Mouse (Mus musculus) limb, embryonic 10.5 days (tissue): ENCODE results near the gene Fam83c. TPM values are rescaled to one million over a fixed set of nuclear protein-coding genes. Genes with fewer than 3 reads are reported as not detected.

Experiments used
- DNase-seq: peaks from one replicate; pipeline ENCODE4 v3.0.0-alpha.2; 2017; ENCODE audit warnings: low spot score
- H3K27ac ChIP-seq: fragments of 300-500 bp; sonication (generic); 2 replicates; pipeline ENCODE4 v1.5.1; 2016; ENCODE audit warnings: mild to moderate bottlenecking
- H3K27me3 ChIP-seq: fragments of 300-500 bp; sonication (generic); 2 replicates; pipeline ENCODE4 v1.6.1; 2016; ENCODE audit warnings: low read depth, mild to moderate bottlenecking; ENCODE audit not compliant: poor library complexity, severe bottlenecking
- H3K36me3 ChIP-seq: fragments of 300-500 bp; sonication (generic); 2 replicates; pipeline ENCODE4 v1.6.1; 2016; ENCODE audit warnings: mild to moderate bottlenecking, moderate library complexity
- H3K4me1 ChIP-seq: fragments of 300-500 bp; sonication (generic); 2 replicates; pipeline ENCODE4 v1.6.1; 2016
- H3K4me3 ChIP-seq: fragments of 300-500 bp; sonication (generic); 2 replicates; pipeline ENCODE4 v1.5.1; 2016; ENCODE audit warnings: mild to moderate bottlenecking, moderate library complexity
- H3K9me3 ChIP-seq: fragments of 300-500 bp; sonication (generic); replicated peaks from 2 replicates; pipeline ENCODE4 v1.6.1; 2016; ENCODE audit warnings: mild to moderate bottlenecking
- WGBS: fragments of 180-500 bp; shearing (Covaris S2); methylation state at CpG from one replicate; pipeline ENCODE4 v1.1.7; 2016; 5-methylcytosine and 5-hydroxymethylcytosine counted together
- polyA plus RNA-seq: library from polyadenylated mRNA; unstranded; fragments of >200 nt; fragmentation: Nextera tagmentation; extraction: Ambion mirVana; gene quantifications from 2 replicates; pipeline ENCODE4 v1.2.1, GENCODE M21; 2016

The Fam83c gene
- polyA plus RNA-seq, 1 experiment from 2014 or later: 0.31 TPM

DNA sequence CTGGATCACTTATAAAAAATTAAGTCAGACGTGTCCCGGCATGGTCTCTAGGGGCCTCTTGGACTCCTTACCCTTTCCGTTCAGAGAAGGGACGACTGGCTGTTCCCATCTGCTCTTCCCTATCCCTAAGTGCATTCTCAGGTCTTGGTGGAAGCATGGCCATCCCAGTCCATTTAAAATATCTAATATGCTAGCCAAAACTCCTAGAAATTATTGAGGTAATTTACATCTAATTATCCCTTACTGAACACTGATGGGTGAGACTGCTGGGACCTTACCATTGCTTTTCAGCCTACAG lies 57.0 kb downstream of the Fam83c start:
- Histone ChIP-seq H3K4me3 (no peak overlapping the region), H3K4me1 (peaks cover 10% of the 10 kb centered on the region), H3K27me3 (peaks cover 61% of the 10 kb centered on the region), H3K9me3 (no peaks in the 10 kb centered on the region), H3K36me3 (no peaks in the 10 kb centered on the region), H3K27ac (no peak overlapping the region)
- no peak for DNase-seq
- 93% methylated on average over 4 of the region's 4 CpGs for WGBS

Other genes starting within 250 kb of the Fam83c start
- 24.3 and 25.1 TPM in 2 replicates for gene Gss, start 242.0 kb downstream of the Fam83c start, polyA plus RNA-seq
- gene Myh7b, start 223.6 kb downstream of the Fam83c start, polyA plus RNA-seq: 0.36 and 0.63 TPM in 2 replicates
- gene Trpc4ap, start 142.5 kb downstream of the Fam83c start, polyA plus RNA-seq: 125 and 141 TPM in 2 replicates
- gene Edem2, start 105.4 kb downstream of the Fam83c start, polyA plus RNA-seq: 22.1 and 26.6 TPM in 2 replicates
- gene Gm17581, start 99.0 kb downstream of the Fam83c start, polyA plus RNA-seq: not detected in 2 replicates
- 0.87 and 1.9 TPM in 2 replicates for gene Procr, start 83.7 kb downstream of the Fam83c start, polyA plus RNA-seq
- 0.05 TPM in 1 of 2 replicates, not detected in the other for gene Mmp24, start 59.5 kb downstream of the Fam83c start, polyA plus RNA-seq
- 8.0 and 8.2 TPM in 2 replicates for gene BC029722, start 15.4 kb downstream of the Fam83c start, polyA plus RNA-seq
- 250 and 301 TPM in 2 replicates for gene Eif6, start 7.9 kb downstream of the Fam83c start, polyA plus RNA-seq
- 78.6 and 83.1 TPM in 2 replicates for gene Uqcc1, start 95.5 kb upstream of the Fam83c start, polyA plus RNA-seq
- gene Gm15557, start 105.9 kb upstream of the Fam83c start, polyA plus RNA-seq: 0.13 and 0.18 TPM in 2 replicates
- 1.4 and 8.1 TPM in 2 replicates for gene Gdf5, start 110.5 kb upstream of the Fam83c start, polyA plus RNA-seq
- 28.7 and 34.3 TPM in 2 replicates for gene Cep250, start 121.6 kb upstream of the Fam83c start, polyA plus RNA-seq
- 1.2 and 1.5 TPM in 2 replicates for gene 6430550D23Rik, start 173.1 kb upstream of the Fam83c start, polyA plus RNA-seq
- 191 TPM in 2 replicates for gene Ergic3, start 173.2 kb upstream of the Fam83c start, polyA plus RNA-seq
- not detected in 2 replicates for gene Fer1l4, start 218.1 kb upstream of the Fam83c start, polyA plus RNA-seq
- 5.6 and 5.9 TPM in 2 replicates for gene Spag4, start 230.3 kb upstream of the Fam83c start, polyA plus RNA-seq